Mouse (Mus musculus) CH12.LX (cell line): Measurements from ENCODE around the gene Pou2f1.

ENCODE experiments used
- CTCF ChIP-seq, 2 experiments: IDR thresholded peaks in 1 of 2; conservative IDR thresholded peaks in 1 of 2; 2 replicates each; pipeline ENCODE4 v1.5.1; 2011 to 2012; ENCODE audit warnings: low read depth in 2 of 2, low read length in 2 of 2, improper control_type of control experiment in 1 of 2, inconsistent platforms in 1 of 2, mild to moderate bottlenecking in 1 of 2, moderate library complexity in 1 of 2
- MAFK ChIP-seq: IDR thresholded peaks from 2 replicates; pipeline ENCODE4 v1.6.1; 2011; ENCODE audit warnings: low read length, improper control_type of control experiment; ENCODE audit not compliant: insufficient replicate concordance
- MAZ ChIP-seq: IDR thresholded peaks from 2 replicates; pipeline ENCODE4 v1.6.1; 2012; ENCODE audit warnings: low read depth, mild to moderate bottlenecking, inconsistent platforms, low read length, improper control_type of control experiment, moderate library complexity
- NELFE ChIP-seq: IDR thresholded peaks from 2 replicates; pipeline ENCODE4 v1.6.1; 2011; ENCODE audit warnings: low read depth, low read length, improper control_type of control experiment
- POLR2AphosphoS2 ChIP-seq: IDR thresholded peaks from 2 replicates; pipeline ENCODE4 v1.6.1; 2011; ENCODE audit warnings: low read depth, low read length, improper control_type of control experiment

- no peak for TF ChIP-seq MAFK
- TF ChIP-seq NELFE, result no peak
- no peak for TF ChIP-seq POLR2AphosphoS2
- no peak for TF ChIP-seq CTCF (conservative IDR thresholded peaks at IDR 0.05 in 1 of 2, IDR thresholded peaks at IDR 0.05 in 1 of 2; ENCODE audit: low read depth in 2 of 2, low read length in 2 of 2)
- no peak for TF ChIP-seq MAZ
These were observed 135.7 kb downstream of the Pou2f1 start for GRCm38 (mm10) chr1:165866630-165867280.
